Mouse (Mus musculus) heart, embryonic 15.5 days (tissue): ENCODE measurements around the gene Xylb. TPM values are rescaled to one million over a fixed set of nuclear protein-coding genes. Genes with fewer than 3 reads are reported as not detected.
A peak's percentile ranks its signal among the peaks of the same experiment; 100 is the strongest.

Experiments used
- ATAC-seq: fragments of 200-750 bp; cut with Nextera tagmentation; replicated peaks from 2 replicates; pipeline ENCODE4 v1.8.0; 2017; ENCODE audit warnings: low read depth, moderate TSS enrichment; ENCODE audit not compliant: insufficient number of reproducible peaks, insufficient read depth, low FRiP score
- H3K27ac ChIP-seq: fragments of 300-500 bp; sonication (generic); 2 replicates; pipeline ENCODE4 v1.5.1; 2015; ENCODE audit warnings: mild to moderate bottlenecking, inconsistent platforms
- H3K27me3 ChIP-seq: fragments of 300-500 bp; sonication (generic); 2 replicates; pipeline ENCODE4 v1.6.1; 2015; ENCODE audit warnings: inconsistent platforms
- H3K36me3 ChIP-seq: fragments of 300-500 bp; sonication (generic); 2 replicates; pipeline ENCODE4 v1.6.1; 2015; ENCODE audit warnings: mild to moderate bottlenecking, inconsistent platforms
- H3K4me1 ChIP-seq: fragments of 300-500 bp; sonication (generic); replicated peaks from 2 replicates; pipeline ENCODE4 v1.6.1; 2015; ENCODE audit warnings: inconsistent platforms
- H3K4me2 ChIP-seq: fragments of 300-500 bp; sonication (generic); 2 replicates; pipeline ENCODE4 v1.6.1; 2015; ENCODE audit warnings: inconsistent platforms, mild to moderate bottlenecking, moderate library complexity
- H3K4me3 ChIP-seq: fragments of 300-500 bp; sonication (generic); 2 replicates; pipeline ENCODE4 v1.5.1; 2015; ENCODE audit warnings: mild to moderate bottlenecking, inconsistent platforms
- H3K9ac ChIP-seq: fragments of 300-500 bp; sonication (generic); 2 replicates; pipeline ENCODE4 v1.6.1; 2015; ENCODE audit warnings: mild to moderate bottlenecking, inconsistent platforms
- H3K9me3 ChIP-seq: fragments of 300-500 bp; sonication (generic); replicated peaks from 2 replicates; pipeline ENCODE4 v1.6.1; 2016; ENCODE audit warnings: inconsistent platforms
- WGBS: fragments of 180-500 bp; shearing (Covaris S2); methylation state at CpG from one replicate; pipeline ENCODE4 v1.1.7; 2015; ENCODE audit warnings: mixed read lengths; 5-methylcytosine and 5-hydroxymethylcytosine counted together
- polyA plus RNA-seq: library from polyadenylated mRNA; unstranded; fragments of >200 nt; fragmentation: Nextera tagmentation; extraction: Ambion mirVana; gene quantifications from 2 replicates; pipeline ENCODE4 v1.2.1, GENCODE M21; 2015

Xylb gene
- polyA plus RNA-seq, 1 experiment from 2014 or later = 1.1 TPM

GRCm38 (mm10) chr9:119403236-119403641 is 46.1 kb downstream of the Xylb start:
- Histone ChIP-seq H3K27ac (peak overlapping the region; percentile 97; the same call in 1 of the 2 replicates), H3K9me3 (no peaks in the 10 kb centered on the region), H3K4me3 (peak overlapping the region; percentile 93), H3K36me3 (no peaks in the 10 kb centered on the region), H3K27me3 (no peaks in the 10 kb centered on the region), H3K4me1 (peaks cover 25% of the 10 kb centered on the region), H3K9ac (peak overlapping the region; percentile 88), H3K4me2 (peak overlapping the region; percentile 87)
- no peak for ATAC-seq
- under 1% methylated on average over 26 of the region's 26 CpGs for WGBS

GRCm38 (mm10) chr9:119404090-119404489 is 46.9 kb downstream of the Xylb start:
- 72% methylated on average over 5 of the region's 5 CpGs for WGBS
- Histone ChIP-seq H3K27me3 (no peaks in the 10 kb centered on the region), H3K36me3 (no peaks in the 10 kb centered on the region), H3K27ac (no peak overlapping the region), H3K4me3 (peak overlapping the region; percentile 93), H3K4me1 (peaks cover 31% of the 10 kb centered on the region), H3K4me2 (peak overlapping the region; percentile 87), H3K9me3 (no peaks in the 10 kb centered on the region), H3K9ac (no peak overlapping the region)
- ATAC-seq = no peak

GRCm38 (mm10) chr9:119407884-119408283 is 50.7 kb downstream of the Xylb start:
- Histone ChIP-seq H3K4me3 (no peak overlapping the region), H3K4me2 (no peak overlapping the region), H3K27ac (no peak overlapping the region), H3K36me3 (peaks cover 4% of the 10 kb centered on the region; the same call in 1 of the 2 replicates), H3K27me3 (no peaks in the 10 kb centered on the region), H3K9me3 (peaks cover under 1% of the 10 kb centered on the region; the same call in 1 of the 2 replicates), H3K4me1 (peaks cover 33% of the 10 kb centered on the region), H3K9ac (no peak overlapping the region)
- no peak for ATAC-seq
- 74% methylated on average over 15 of the region's 15 CpGs for WGBS

GRCm38 (mm10) chr9:119408898-119409664 is 51.9 kb downstream of the Xylb start:
- Histone ChIP-seq H3K9me3 (peaks cover 5% of the 10 kb centered on the region), H3K9ac (no peak overlapping the region), H3K36me3 (peaks cover 8% of the 10 kb centered on the region), H3K27me3 (no peaks in the 10 kb centered on the region), H3K4me2 (peak overlapping the region; percentile 35), H3K4me1 (peaks cover 25% of the 10 kb centered on the region), H3K27ac (peak overlapping the region; percentile 71), H3K4me3 (no peak overlapping the region)
- 52% methylated on average over 11 of the region's 11 CpGs for WGBS
- ATAC-seq = no peak

GRCm38 (mm10) chr9:119409864-119410263 is 52.7 kb downstream of the Xylb start:
- Histone ChIP-seq H3K9ac (no peak overlapping the region), H3K4me1 (peaks cover 22% of the 10 kb centered on the region), H3K4me3 (no peak overlapping the region), H3K27me3 (no peaks in the 10 kb centered on the region), H3K4me2 (no peak overlapping the region), H3K27ac (no peak overlapping the region), H3K36me3 (peaks cover 8% of the 10 kb centered on the region), H3K9me3 (peaks cover 5% of the 10 kb centered on the region)
- ATAC-seq = no peak
- 85% methylated on average over 5 of the region's 5 CpGs for WGBS

GRCm38 (mm10) chr9:119418025-119418424 is 60.8 kb downstream of the Xylb start:
- Histone ChIP-seq H3K9ac (no peak overlapping the region), H3K27me3 (no peaks in the 10 kb centered on the region), H3K27ac (no peak overlapping the region), H3K9me3 (peaks cover 3% of the 10 kb centered on the region), H3K4me3 (no peak overlapping the region), H3K4me2 (peak overlapping the region; percentile 18), H3K4me1 (peaks cover 25% of the 10 kb centered on the region), H3K36me3 (peaks cover 3% of the 10 kb centered on the region)
- 47% methylated on average over 18 of the region's 18 CpGs for WGBS
- no peak for ATAC-seq

GRCm38 (mm10) chr9:119419852-119420438 is 62.8 kb downstream of the Xylb start:
- no peak overlapping the region for H3K27ac ChIP-seq

GRCm38 (mm10) chr9:119425217-119425975 is 68.2 kb downstream of the Xylb start:
- no peak overlapping the region for H3K4me3 ChIP-seq
- H3K9ac ChIP-seq = 0 out of 2 replicates have a peak overlapping the region, but pooled peaks have one; percentile 5
- peak overlapping the region; percentile 37 for H3K4me2 ChIP-seq
- no peaks in the 10 kb centered on the region for H3K27me3 ChIP-seq
- 19% methylated on average over 7 of the region's 7 CpGs for WGBS
- H3K27ac ChIP-seq = peak overlapping the region; percentile 90
- H3K36me3 ChIP-seq = 0 out of 2 replicates have a peak, but pooled peaks cover 3% of the 10 kb centered on the region
- peak; percentile 95 for ATAC-seq
- H3K4me1 ChIP-seq = peaks cover 42% of the 10 kb centered on the region
- H3K9me3 ChIP-seq = no peaks in the 10 kb centered on the region

More at GRCm38 (mm10) chr9:119419852-119420438, 62.8 kb downstream of the Xylb start:
- H3K9ac ChIP-seq = no peak overlapping the region
- WGBS = 67% methylated on average over 12 of the region's 12 CpGs
- H3K4me2 ChIP-seq = no peak overlapping the region
- no peak overlapping the region for H3K4me3 ChIP-seq
- ATAC-seq = no peak
- H3K36me3 ChIP-seq = no peaks in the 10 kb centered on the region
- no peaks in the 10 kb centered on the region for H3K27me3 ChIP-seq
- no peaks in the 10 kb centered on the region for H3K9me3 ChIP-seq
- peaks cover 34% of the 10 kb centered on the region for H3K4me1 ChIP-seq

- Histone ChIP-seq H3K9me3 (no peaks in the 10 kb centered on the region), H3K27me3 (no peaks in the 10 kb centered on the region), H3K4me1 (peaks cover 36% of the 10 kb centered on the region), H3K4me2 (peak overlapping the region; percentile 37; the same call in 1 of the 2 replicates), H3K9ac (0 out of 2 replicates have a peak overlapping the region, but pooled peaks have one; percentile 5), H3K36me3 (0 out of 2 replicates have a peak, but pooled peaks cover 3% of the 10 kb centered on the region), H3K27ac (peak overlapping the region; percentile 90), H3K4me3 (no peak overlapping the region)
- 77% methylated on average over 13 of the region's 13 CpGs for WGBS
- no peak for ATAC-seq
Measured at GRCm38 (mm10) chr9:119425976-119426415, 68.8 kb downstream of the Xylb start.

- no peak for ATAC-seq
- no peak overlapping the region for H3K4me3 ChIP-seq
- peak overlapping the region; percentile 90 for H3K27ac ChIP-seq
- 0 out of 2 replicates have a peak overlapping the region, but pooled peaks have one; percentile 37 for H3K4me2 ChIP-seq
- WGBS = 54% methylated on average over 7 of the region's 7 CpGs
- H3K9ac ChIP-seq = no peak overlapping the region
- H3K9me3 ChIP-seq = no peaks in the 10 kb centered on the region
- H3K4me1 ChIP-seq = peaks cover 36% of the 10 kb centered on the region
- H3K36me3 ChIP-seq = 0 out of 2 replicates have a peak, but pooled peaks cover 3% of the 10 kb centered on the region
- no peaks in the 10 kb centered on the region for H3K27me3 ChIP-seq
Measured at GRCm38 (mm10) chr9:119426483-119426882, 69.3 kb downstream of the Xylb start.

GRCm38 (mm10) chr9:119430311-119430710 is 73.1 kb downstream of the Xylb start:
- ATAC-seq = peak; percentile 45
- H3K27me3 ChIP-seq = no peaks in the 10 kb centered on the region
- peaks cover 23% of the 10 kb centered on the region for H3K4me1 ChIP-seq
- H3K36me3 ChIP-seq = peaks cover 33% of the 10 kb centered on the region
- no peak overlapping the region for H3K9ac ChIP-seq
- whole genome bisulfite sequencing = 40% methylated on average over 7 of the region's 7 CpGs
- no peaks in the 10 kb centered on the region for H3K9me3 ChIP-seq
- H3K4me3 ChIP-seq = no peak overlapping the region
- H3K27ac ChIP-seq = no peak overlapping the region
- no peak overlapping the region for H3K4me2 ChIP-seq
